Mouse (Mus musculus): ENCODE results near the gene Fstl4. TPM values are rescaled to one million over a fixed set of nuclear protein-coding genes. Genes with fewer than 3 reads are reported as not detected.

Gene Fstl4
- polyA plus RNA-seq (2014; fragmentation: Nextera tagmentation; extraction: Ambion mirVana) = 1.7 TPM in 2 replicates

- Histone ChIP-seq H3K36me3 (ENCODE audit: control insufficient read depth, insufficient read depth, low read length) (no peaks in the 10 kb centered on the region), H3K27ac (ENCODE audit: low read length) (no peak within 1 kb of the TSS), H3K9ac (replicated peaks; ENCODE audit: low read depth, low read length) (peak within 1 kb of the TSS; percentile 38; the same call in 1 of the 2 replicates), H3K4me3 (ENCODE audit: low read depth, low read length) (peak within 1 kb of the TSS; percentile 36), H3K4me2 (replicated peaks; ENCODE audit: low read depth, low read length) (peak within 1 kb of the TSS; percentile 96), H3K27me3 (ENCODE audit: control insufficient read depth, insufficient read depth, low read length) (peaks cover 25% of the 10 kb centered on the region), H3K4me1 (ENCODE audit: control insufficient read depth, insufficient read depth, low read length) (0 out of 2 replicates have a peak, but pooled peaks cover 2% of the 10 kb centered on the region), H3K9me3 (ENCODE audit: control insufficient read depth, low read depth, low read length) (no peaks in the 10 kb centered on the region)
- ATAC-seq (ENCODE audit: insufficient number of reproducible peaks, insufficient read depth, low FRiP score, low read depth) = peak; percentile 28; the same call in 1 of the 2 replicates
- WGBS = under 1% methylated on average over 41 of the region's 48 CpGs
Measured at GRCm38 (mm10) chr11:52764461-52764893, at the start of gene Fstl4. Gene Fstl4 (plus strand): TSS chr11:52764634.

- Histone ChIP-seq H3K4me1 (ENCODE audit: control insufficient read depth, insufficient read depth, low read length) (no peaks in the 10 kb centered on the region), H3K9me3 (ENCODE audit: control insufficient read depth, low read depth, low read length) (no peaks in the 10 kb centered on the region), H3K36me3 (ENCODE audit: control insufficient read depth, insufficient read depth, low read length) (no peaks in the 10 kb centered on the region), H3K4me3 (ENCODE audit: low read depth, low read length) (no peak overlapping the region), H3K9ac (replicated peaks; ENCODE audit: low read depth, low read length) (no peak overlapping the region), H3K27ac (ENCODE audit: low read length) (no peak overlapping the region), H3K27me3 (ENCODE audit: control insufficient read depth, insufficient read depth, low read length) (no peaks in the 10 kb centered on the region), H3K4me2 (replicated peaks; ENCODE audit: low read depth, low read length) (no peak overlapping the region)
- 79% methylated on average over 1 of the region's 1 CpGs for WGBS
- no peak for ATAC-seq (ENCODE audit: insufficient number of reproducible peaks, insufficient read depth, low FRiP score, low read depth)
Measured at GRCm38 (mm10) chr11:52718570-52718969, 45.9 kb upstream of the Fstl4 start.

- Histone ChIP-seq H3K27me3 (ENCODE audit: control insufficient read depth, insufficient read depth, low read length) (no peaks in the 10 kb centered on the region), H3K4me1 (ENCODE audit: control insufficient read depth, insufficient read depth, low read length) (no peaks in the 10 kb centered on the region), H3K4me2 (replicated peaks; ENCODE audit: low read depth, low read length) (no peak overlapping the region), H3K9ac (replicated peaks; ENCODE audit: low read depth, low read length) (no peak overlapping the region), H3K36me3 (ENCODE audit: control insufficient read depth, insufficient read depth, low read length) (no peaks in the 10 kb centered on the region), H3K27ac (ENCODE audit: low read length) (no peak overlapping the region), H3K4me3 (ENCODE audit: low read depth, low read length) (no peak overlapping the region), H3K9me3 (ENCODE audit: control insufficient read depth, low read depth, low read length) (no peaks in the 10 kb centered on the region; the same call in 1 of the 2 replicates)
- WGBS = 66% methylated on average over 6 of the region's 6 CpGs
- no peak for ATAC-seq (ENCODE audit: insufficient number of reproducible peaks, insufficient read depth, low FRiP score, low read depth)
Measured at GRCm38 (mm10) chr11:52721087-52721486, 43.3 kb upstream of the Fstl4 start.

GRCm38 (mm10) chr11:52722706-52723105 is 41.7 kb upstream of the Fstl4 start:
- ATAC-seq (ENCODE audit: insufficient number of reproducible peaks, insufficient read depth, low FRiP score, low read depth) = no peak
- H3K4me1 ChIP-seq (ENCODE audit: control insufficient read depth, insufficient read depth, low read length) = no peaks in the 10 kb centered on the region
- H3K27me3 ChIP-seq (ENCODE audit: control insufficient read depth, insufficient read depth, low read length) = no peaks in the 10 kb centered on the region
- no peak overlapping the region for H3K4me3 ChIP-seq (ENCODE audit: low read depth, low read length)
- H3K36me3 ChIP-seq (ENCODE audit: control insufficient read depth, insufficient read depth, low read length) = no peaks in the 10 kb centered on the region
- H3K4me2 ChIP-seq (replicated peaks; ENCODE audit: low read depth, low read length) = no peak overlapping the region
- no peak overlapping the region for H3K27ac ChIP-seq (ENCODE audit: low read length)
- H3K9ac ChIP-seq (replicated peaks; ENCODE audit: low read depth, low read length) = no peak overlapping the region
- no peaks in the 10 kb centered on the region; the same call in 1 of the 2 replicates for H3K9me3 ChIP-seq (ENCODE audit: control insufficient read depth, low read depth, low read length)
- WGBS = 86% methylated on average over 4 of the region's 4 CpGs

GRCm38 (mm10) chr11:52726001-52726400 is 38.4 kb upstream of the Fstl4 start:
- no peak overlapping the region for H3K27ac ChIP-seq (ENCODE audit: low read length)
- no peak overlapping the region for H3K4me2 ChIP-seq (replicated peaks; ENCODE audit: low read depth, low read length)
- H3K36me3 ChIP-seq (ENCODE audit: control insufficient read depth, insufficient read depth, low read length) = no peaks in the 10 kb centered on the region
- no peaks in the 10 kb centered on the region; the same call in 1 of the 2 replicates for H3K9me3 ChIP-seq (ENCODE audit: control insufficient read depth, low read depth, low read length)
- ATAC-seq (ENCODE audit: insufficient number of reproducible peaks, insufficient read depth, low FRiP score, low read depth) = no peak
- H3K4me1 ChIP-seq (ENCODE audit: control insufficient read depth, insufficient read depth, low read length) = no peaks in the 10 kb centered on the region
- H3K27me3 ChIP-seq (ENCODE audit: control insufficient read depth, insufficient read depth, low read length) = no peaks in the 10 kb centered on the region
- WGBS = 96% methylated on average over 1 of the region's 1 CpGs
- H3K4me3 ChIP-seq (ENCODE audit: low read depth, low read length) = no peak overlapping the region
- no peak overlapping the region for H3K9ac ChIP-seq (replicated peaks; ENCODE audit: low read depth, low read length)

GRCm38 (mm10) chr11:52728479-52728878 is 36.0 kb upstream of the Fstl4 start:
- ATAC-seq (ENCODE audit: insufficient number of reproducible peaks, insufficient read depth, low FRiP score, low read depth) = no peak
- no peaks in the 10 kb centered on the region for H3K4me1 ChIP-seq (ENCODE audit: control insufficient read depth, insufficient read depth, low read length)
- 82% methylated on average over 15 of the region's 15 CpGs for WGBS
- H3K27ac ChIP-seq (ENCODE audit: low read length) = no peak overlapping the region
- no peaks in the 10 kb centered on the region for H3K27me3 ChIP-seq (ENCODE audit: control insufficient read depth, insufficient read depth, low read length)
- no peaks in the 10 kb centered on the region; the same call in 1 of the 2 replicates for H3K9me3 ChIP-seq (ENCODE audit: control insufficient read depth, low read depth, low read length)
- no peak overlapping the region for H3K4me3 ChIP-seq (ENCODE audit: low read depth, low read length)
- no peak overlapping the region for H3K4me2 ChIP-seq (replicated peaks; ENCODE audit: low read depth, low read length)
- no peaks in the 10 kb centered on the region for H3K36me3 ChIP-seq (ENCODE audit: control insufficient read depth, insufficient read depth, low read length)
- H3K9ac ChIP-seq (replicated peaks; ENCODE audit: low read depth, low read length) = no peak overlapping the region

- Histone ChIP-seq H3K4me3 (ENCODE audit: low read depth, low read length) (no peak overlapping the region), H3K9ac (replicated peaks; ENCODE audit: low read depth, low read length) (no peak overlapping the region), H3K36me3 (ENCODE audit: control insufficient read depth, insufficient read depth, low read length) (no peaks in the 10 kb centered on the region), H3K9me3 (ENCODE audit: control insufficient read depth, low read depth, low read length) (no peaks in the 10 kb centered on the region; the same call in 1 of the 2 replicates), H3K4me2 (replicated peaks; ENCODE audit: low read depth, low read length) (no peak overlapping the region), H3K27ac (ENCODE audit: low read length) (no peak overlapping the region), H3K27me3 (ENCODE audit: control insufficient read depth, insufficient read depth, low read length) (no peaks in the 10 kb centered on the region), H3K4me1 (ENCODE audit: control insufficient read depth, insufficient read depth, low read length) (no peaks in the 10 kb centered on the region)
- 85% methylated on average over 5 of the region's 5 CpGs for WGBS
- no peak for ATAC-seq (ENCODE audit: insufficient number of reproducible peaks, insufficient read depth, low FRiP score, low read depth)
Measured at GRCm38 (mm10) chr11:52729890-52730289, 34.5 kb upstream of the Fstl4 start.

GRCm38 (mm10) chr11:52731979-52732378 is 32.5 kb upstream of the Fstl4 start:
- ATAC-seq (ENCODE audit: insufficient number of reproducible peaks, insufficient read depth, low FRiP score, low read depth) = no peak

More at GRCm38 (mm10) chr11:52731979-52732378, 32.5 kb upstream of the Fstl4 start:
- no peaks in the 10 kb centered on the region for H3K27me3 ChIP-seq (ENCODE audit: control insufficient read depth, insufficient read depth, low read length)
- no peaks in the 10 kb centered on the region for H3K36me3 ChIP-seq (ENCODE audit: control insufficient read depth, insufficient read depth, low read length)
- WGBS = 46% methylated on average over 8 of the region's 8 CpGs
- no peaks in the 10 kb centered on the region for H3K4me1 ChIP-seq (ENCODE audit: control insufficient read depth, insufficient read depth, low read length)
- no peak overlapping the region for H3K27ac ChIP-seq (ENCODE audit: low read length)
- H3K4me3 ChIP-seq (ENCODE audit: low read depth, low read length) = no peak overlapping the region
- no peak overlapping the region for H3K4me2 ChIP-seq (replicated peaks; ENCODE audit: low read depth, low read length)
- H3K9me3 ChIP-seq (ENCODE audit: control insufficient read depth, low read depth, low read length) = no peaks in the 10 kb centered on the region
- H3K9ac ChIP-seq (replicated peaks; ENCODE audit: low read depth, low read length) = no peak overlapping the region

Measured in stomach, embryonic 14.5 days (tissue).